Mouse (Mus musculus): Measurements from ENCODE around the gene Tagln2.

GRCm38 (mm10) chr1:172504756-172505155 lies 4.9 kb downstream of the Tagln2 start:
- TF ChIP-seq CTCF (IDR thresholded peaks at IDR 0.05; ENCODE audit: extremely low read depth, insufficient read depth, insufficient read length, insufficient replicate concordance) (no peak), POLR2A (IDR thresholded peaks at IDR 0.05; ENCODE audit: low read depth, low read length) (no peak)
